Mouse (Mus musculus): ENCODE measurements around the gene Mfsd12. TPM values are rescaled to one million over a fixed set of nuclear protein-coding genes. Genes with fewer than 3 reads are reported as not detected.
A peak's percentile ranks its signal among the peaks of the same experiment; 100 is the strongest.

The Mfsd12 gene
- polyA plus RNA-seq, 1 experiment from 2014 or later: 13.7 TPM

DNA sequence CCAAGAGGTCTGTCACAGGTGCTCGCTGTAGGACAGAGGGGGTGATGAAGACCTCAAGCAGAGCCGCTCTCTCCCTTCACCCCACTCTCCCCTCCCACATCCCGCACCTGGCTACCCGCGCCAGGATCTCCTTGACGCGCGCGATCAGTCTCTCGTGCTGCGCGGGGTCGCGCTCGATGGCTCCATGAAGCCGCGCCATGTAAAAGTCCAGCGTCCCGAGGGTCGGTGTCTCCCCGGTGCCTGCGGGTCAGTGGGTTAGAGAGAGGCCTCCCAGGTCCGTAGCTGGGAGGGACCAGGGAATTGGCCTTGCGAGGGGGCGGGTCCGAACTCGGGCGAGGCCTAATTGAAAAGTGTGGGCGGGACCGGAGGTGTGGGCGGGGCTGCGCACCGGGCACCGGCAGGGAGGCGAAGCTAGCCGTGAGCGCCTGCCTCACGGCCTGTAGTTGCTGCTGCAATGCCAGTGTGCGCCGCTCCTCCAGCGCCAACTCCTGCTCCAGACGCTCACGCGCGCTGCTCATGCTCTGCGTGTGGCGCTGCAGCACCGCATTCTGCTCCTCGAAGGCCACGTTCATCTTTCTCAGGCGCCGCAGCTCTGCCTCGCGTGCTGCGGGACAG, 10.7 kb upstream of the Mfsd12 start:
- Histone ChIP-seq H3K27me3 (peaks cover 69% of the 10 kb centered on the region), H3K4me3 (peak overlapping the region; percentile 19), H3K4me2 (replicated peaks) (peak overlapping the region; percentile 46), H3K4me1 (peaks cover 32% of the 10 kb centered on the region), H3K36me3 (peaks cover 17% of the 10 kb centered on the region), H3K9ac (replicated peaks) (peak overlapping the region; percentile 37; the same call in 1 of the 2 replicates), H3K27ac (replicated peaks) (0 out of 2 replicates have a peak overlapping the region, but pooled peaks have one; percentile 10), H3K9me3 (no peaks in the 10 kb centered on the region)
- no peak for ATAC-seq (ENCODE audit: low FRiP score, low read depth)
- 6% methylated on average over 54 of the region's 55 CpGs for WGBS

DNA sequence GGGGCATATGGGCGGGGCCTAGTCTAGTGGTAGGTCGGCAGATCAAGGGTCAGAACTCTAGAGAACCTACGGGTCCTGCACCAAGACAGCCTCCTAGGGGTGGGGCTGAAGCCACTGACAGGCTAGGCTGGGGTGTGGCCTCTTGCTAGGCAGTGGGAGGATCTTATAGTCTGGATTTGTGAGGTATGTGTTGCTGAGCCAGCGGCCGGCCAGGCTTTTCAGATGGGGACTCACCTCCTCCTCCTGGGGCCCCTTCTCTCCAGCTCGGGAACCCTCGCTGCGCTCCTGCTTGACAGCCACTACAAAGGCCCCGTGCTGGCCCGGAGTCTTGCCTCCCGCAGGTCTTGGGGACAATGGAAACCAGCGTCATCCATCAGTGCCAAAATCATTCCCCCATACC, 8.1 kb upstream of the Mfsd12 start:
- H3K27me3 ChIP-seq: peaks cover 44% of the 10 kb centered on the region
- H3K36me3 ChIP-seq: peaks cover 17% of the 10 kb centered on the region
- 0 out of 2 replicates have a peak overlapping the region, but pooled peaks have one; percentile 25 for H3K27ac ChIP-seq (replicated peaks)
- peak overlapping the region; percentile 70; the same call in 1 of the 2 replicates for H3K9ac ChIP-seq (replicated peaks)
- 5% methylated on average over 9 of the region's 12 CpGs for WGBS
- peak overlapping the region; percentile 87 for H3K4me2 ChIP-seq (replicated peaks)
- ATAC-seq (ENCODE audit: low FRiP score, low read depth): no peak
- H3K4me3 ChIP-seq: peak overlapping the region; percentile 63
- peaks cover 25% of the 10 kb centered on the region for H3K4me1 ChIP-seq
- H3K9me3 ChIP-seq: no peaks in the 10 kb centered on the region

DNA sequence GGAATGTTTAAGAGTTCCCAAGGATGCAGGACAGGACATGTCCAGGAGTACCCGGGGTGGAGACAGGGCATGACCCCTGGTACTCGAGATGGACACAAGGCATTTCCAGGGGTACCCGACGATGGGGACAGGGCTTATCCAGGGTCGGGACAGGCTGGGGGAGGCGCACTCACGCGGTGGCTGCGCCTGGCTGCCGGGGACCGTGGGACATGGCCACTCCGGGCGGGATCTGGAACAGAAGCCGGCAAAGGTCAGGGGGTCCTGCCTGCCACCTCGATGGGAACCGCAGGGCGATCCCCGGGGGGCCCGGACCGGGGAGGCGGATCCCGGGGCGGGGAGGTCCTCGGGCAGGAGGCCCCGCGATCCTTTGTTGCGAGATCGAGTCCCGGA, 7.3 kb upstream of the Mfsd12 start:
- peak overlapping the region; percentile 70 for H3K9ac ChIP-seq (replicated peaks)
- H3K4me3 ChIP-seq: peak overlapping the region; percentile 63
- H3K4me2 ChIP-seq (replicated peaks): peak overlapping the region; percentile 87
- peaks cover 40% of the 10 kb centered on the region for H3K27me3 ChIP-seq
- H3K27ac ChIP-seq (replicated peaks): peak overlapping the region; percentile 25; the same call in 1 of the 2 replicates
- H3K9me3 ChIP-seq: no peaks in the 10 kb centered on the region
- WGBS: under 1% methylated on average over 29 of the region's 29 CpGs
- peaks cover 17% of the 10 kb centered on the region for H3K36me3 ChIP-seq
- peak; percentile 21; the same call in 1 of the 2 replicates for ATAC-seq (ENCODE audit: low FRiP score, low read depth)
- peaks cover 25% of the 10 kb centered on the region for H3K4me1 ChIP-seq

DNA sequence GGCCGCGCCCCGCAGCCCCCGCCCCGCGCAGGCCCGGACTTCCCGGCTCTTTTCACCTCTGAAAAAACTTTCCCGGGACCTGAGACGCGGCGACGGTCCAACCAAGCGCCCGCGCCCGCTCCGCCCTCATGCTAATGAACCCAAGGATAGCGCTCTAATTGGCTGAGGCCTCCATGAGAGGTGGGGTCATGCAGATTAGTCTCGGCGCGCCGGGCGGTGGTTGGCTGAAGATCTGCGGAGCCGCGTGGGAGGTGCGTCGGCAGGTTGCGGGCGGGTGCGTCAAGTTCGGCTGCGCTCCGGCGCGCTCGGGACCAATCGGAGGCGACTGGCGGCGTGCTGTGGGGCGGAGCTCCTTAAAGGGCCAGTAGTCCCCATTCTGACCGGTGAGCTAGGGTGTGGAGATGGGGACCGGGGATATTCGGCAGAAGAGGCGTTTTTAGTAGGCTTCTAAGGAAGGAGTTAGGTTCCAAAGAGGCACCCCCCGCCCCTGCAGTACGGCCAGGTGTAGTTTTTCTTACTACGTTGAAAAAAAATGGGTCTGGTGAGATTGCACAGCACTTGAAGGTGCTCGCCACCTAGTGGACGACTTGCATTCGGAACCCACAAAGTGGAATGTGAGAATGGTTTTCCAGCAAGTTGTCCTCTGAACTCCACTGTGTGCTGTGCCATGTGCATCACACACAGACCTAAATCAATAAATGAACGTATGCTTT, 6.8 kb upstream of the Mfsd12 start, which contains the start of gene Hmg20b:
Hmg20b (minus strand) TSS at position 130 of the 713 bp plus-strand sequence.
- peaks cover 25% of the 10 kb centered on the region for H3K4me1 ChIP-seq
- peak; percentile 95 for ATAC-seq (ENCODE audit: low FRiP score, low read depth)
- H3K9me3 ChIP-seq: no peaks in the 10 kb centered on the region
- peak within 1 kb of the TSS; percentile 87 for H3K4me2 ChIP-seq (replicated peaks)
- peaks cover 12% of the 10 kb centered on the region for H3K36me3 ChIP-seq
- peak within 1 kb of the TSS; percentile 52 for H3K27ac ChIP-seq (replicated peaks)
- under 1% methylated on average over 54 of the region's 54 CpGs for WGBS
- H3K27me3 ChIP-seq: peaks cover 39% of the 10 kb centered on the region
- H3K9ac ChIP-seq (replicated peaks): peak within 1 kb of the TSS; percentile 70
- peak within 1 kb of the TSS; percentile 63 for H3K4me3 ChIP-seq

GRCm38 (mm10) chr10:81351678-81352291, 5.5 kb upstream of the Mfsd12 start:
- no peak overlapping the region for H3K27ac ChIP-seq (replicated peaks)
- H3K4me3 ChIP-seq: no peak overlapping the region
- H3K4me2 ChIP-seq (replicated peaks): no peak overlapping the region
- 31% methylated on average over 9 of the region's 9 CpGs for WGBS
- H3K27me3 ChIP-seq: peaks cover 39% of the 10 kb centered on the region
- H3K9ac ChIP-seq (replicated peaks): no peak overlapping the region
- peaks cover 5% of the 10 kb centered on the region; the same call in 1 of the 2 replicates for H3K36me3 ChIP-seq
- H3K4me1 ChIP-seq: peaks cover 20% of the 10 kb centered on the region
- no peaks in the 10 kb centered on the region for H3K9me3 ChIP-seq
- no peak for ATAC-seq (ENCODE audit: low FRiP score, low read depth)

DNA sequence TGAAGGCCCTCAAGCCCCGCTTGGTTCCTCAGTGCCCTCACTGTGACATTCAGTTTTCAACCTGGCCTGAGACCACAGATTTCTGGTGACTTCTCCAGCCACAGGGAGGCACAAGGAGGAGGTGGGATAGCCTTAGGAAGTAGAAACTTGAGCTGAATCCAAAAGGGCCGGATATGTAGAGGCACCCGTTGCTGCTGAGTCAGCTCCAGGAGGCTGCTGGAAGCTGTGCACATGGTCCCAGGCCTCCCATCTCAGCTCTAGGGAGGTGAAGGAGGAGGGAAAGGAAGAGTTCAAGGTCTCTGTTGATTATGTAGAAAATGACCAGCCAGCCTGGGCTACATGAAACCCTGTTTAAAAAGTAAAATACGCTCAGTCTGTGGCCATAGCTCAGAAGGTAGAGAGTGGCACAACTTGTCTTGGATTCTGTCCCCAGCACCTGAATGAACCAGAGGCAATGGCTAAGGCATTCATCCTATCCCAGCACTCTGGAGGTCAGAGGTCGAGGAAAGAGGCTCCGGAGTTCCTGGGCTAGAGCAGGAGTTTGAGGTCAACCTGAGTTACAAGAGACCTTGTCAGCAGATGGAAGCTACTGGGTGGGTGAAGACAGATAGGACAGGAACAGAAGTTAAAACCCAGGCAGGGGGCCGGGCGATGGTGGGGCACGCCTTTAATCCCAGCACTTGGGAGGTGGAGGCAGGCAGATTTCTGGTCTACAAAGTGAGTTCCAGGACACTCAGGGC, 2.4 kb upstream of the Mfsd12 start:
- H3K36me3 ChIP-seq: no peaks in the 10 kb centered on the region
- no peak overlapping the region for H3K4me2 ChIP-seq (replicated peaks)
- H3K27ac ChIP-seq (replicated peaks): no peak overlapping the region
- H3K27me3 ChIP-seq: peaks cover 37% of the 10 kb centered on the region
- 0 out of 2 replicates have a peak overlapping the region, but pooled peaks have one; percentile 20 for H3K9ac ChIP-seq (replicated peaks)
- ATAC-seq (ENCODE audit: low FRiP score, low read depth): no peak
- H3K4me1 ChIP-seq: peaks cover 26% of the 10 kb centered on the region
- WGBS: 68% methylated on average over 9 of the region's 9 CpGs
- no peak overlapping the region for H3K4me3 ChIP-seq
- no peaks in the 10 kb centered on the region for H3K9me3 ChIP-seq

GRCm38 (mm10) chr10:81355533-81355932, 1.8 kb upstream of the Mfsd12 start:
- H3K9me3 ChIP-seq: no peaks in the 10 kb centered on the region
- H3K27ac ChIP-seq (replicated peaks): no peak overlapping the region
- 88% methylated on average over 4 of the region's 4 CpGs for WGBS
- H3K27me3 ChIP-seq: peaks cover 37% of the 10 kb centered on the region
- no peak overlapping the region for H3K4me2 ChIP-seq (replicated peaks)
- H3K4me1 ChIP-seq: peaks cover 32% of the 10 kb centered on the region
- H3K9ac ChIP-seq (replicated peaks): no peak overlapping the region; the same call in 1 of the 2 replicates
- H3K36me3 ChIP-seq: no peaks in the 10 kb centered on the region
- no peak for ATAC-seq (ENCODE audit: low FRiP score, low read depth)
- no peak overlapping the region for H3K4me3 ChIP-seq

DNA sequence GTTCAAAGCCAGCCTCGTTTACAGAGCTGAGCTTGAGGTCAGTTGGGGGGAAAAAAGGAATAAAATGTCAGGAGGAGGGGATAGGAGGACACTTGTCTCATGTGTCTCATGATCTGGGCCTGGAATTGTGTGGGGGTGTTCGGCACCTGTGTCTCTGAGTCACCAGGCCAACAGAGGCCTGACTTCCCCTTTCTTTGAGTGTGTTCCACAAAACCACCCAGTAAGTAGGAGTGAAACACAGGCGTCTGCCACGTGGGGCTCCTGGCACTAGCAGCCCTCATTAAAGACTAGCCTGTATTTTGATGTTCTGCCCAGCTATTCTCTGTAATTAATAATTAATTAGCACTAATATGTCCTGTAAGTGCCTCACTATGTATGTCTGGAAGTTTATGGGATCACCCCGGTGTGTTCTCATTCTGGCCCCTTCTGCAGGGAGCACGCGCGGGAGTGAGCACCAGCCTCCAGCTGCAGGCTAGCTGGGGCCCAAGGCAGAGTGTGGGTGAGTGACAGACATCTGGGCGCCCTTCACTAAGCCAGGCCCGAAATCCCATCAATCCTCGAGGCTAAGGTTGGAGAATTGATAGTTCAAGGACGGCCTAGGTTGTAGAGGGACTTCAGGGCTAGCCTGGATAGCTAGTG, 820 bp upstream of the Mfsd12 start:
- H3K4me3 ChIP-seq: peak overlapping the region; percentile 71; the same call in 1 of the 2 replicates
- H3K9me3 ChIP-seq: no peaks in the 10 kb centered on the region
- H3K9ac ChIP-seq (replicated peaks): no peak overlapping the region
- H3K4me1 ChIP-seq: peaks cover 35% of the 10 kb centered on the region
- no peaks in the 10 kb centered on the region for H3K36me3 ChIP-seq
- WGBS: 58% methylated on average over 12 of the region's 12 CpGs
- peaks cover 37% of the 10 kb centered on the region for H3K27me3 ChIP-seq
- ATAC-seq (ENCODE audit: low FRiP score, low read depth): no peak
- H3K27ac ChIP-seq (replicated peaks): no peak overlapping the region
- peak overlapping the region; percentile 99; the same call in 1 of the 2 replicates for H3K4me2 ChIP-seq (replicated peaks)

DNA sequence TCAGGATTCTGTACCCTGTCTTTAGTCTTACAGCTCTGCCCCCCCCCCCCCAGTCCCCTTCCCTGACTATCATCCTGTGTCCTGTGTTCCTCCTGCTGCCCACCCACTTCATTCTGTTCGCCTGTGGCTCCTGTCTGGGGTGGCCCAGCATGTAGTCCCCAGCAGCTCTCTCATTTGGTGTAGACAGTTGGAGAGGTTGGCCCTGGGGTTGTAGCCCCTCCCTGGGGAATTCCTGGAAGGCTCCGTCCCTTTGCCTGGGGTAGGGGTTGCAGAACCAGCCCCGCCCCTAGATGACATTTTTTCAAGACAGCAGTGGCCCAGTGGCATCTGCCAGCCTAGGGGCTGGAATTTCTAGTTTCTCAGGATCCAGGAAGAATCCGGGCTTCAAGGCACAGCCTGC, 918 bp downstream of the Mfsd12 start:
- Histone ChIP-seq H3K36me3 (no peaks in the 10 kb centered on the region), H3K4me3 (peak overlapping the region; percentile 71), H3K9me3 (no peaks in the 10 kb centered on the region), H3K27me3 (peaks cover 45% of the 10 kb centered on the region), H3K4me1 (peaks cover 41% of the 10 kb centered on the region), H3K9ac (replicated peaks) (peak overlapping the region; percentile 75), H3K4me2 (replicated peaks) (peak overlapping the region; percentile 99), H3K27ac (replicated peaks) (no peak overlapping the region; the same call in 1 of the 2 replicates)
- whole genome bisulfite sequencing: 22% methylated on average over 4 of the region's 4 CpGs
- no peak for ATAC-seq (ENCODE audit: low FRiP score, low read depth)

- Histone ChIP-seq H3K27ac (replicated peaks) (no peak overlapping the region), H3K9ac (replicated peaks) (0 out of 2 replicates have a peak overlapping the region, but pooled peaks have one; percentile 15), H3K4me1 (peaks cover 48% of the 10 kb centered on the region), H3K36me3 (no peaks in the 10 kb centered on the region), H3K4me2 (replicated peaks) (peak overlapping the region; percentile 99), H3K9me3 (no peaks in the 10 kb centered on the region), H3K4me3 (no peak overlapping the region), H3K27me3 (peaks cover 51% of the 10 kb centered on the region)
- ATAC-seq (ENCODE audit: low FRiP score, low read depth): no peak
- 56% methylated on average over 1 of the region's 1 CpGs for WGBS
Observed at GRCm38 (mm10) chr10:81358841-81359240, 1.6 kb downstream of the Mfsd12 start.

DNA sequence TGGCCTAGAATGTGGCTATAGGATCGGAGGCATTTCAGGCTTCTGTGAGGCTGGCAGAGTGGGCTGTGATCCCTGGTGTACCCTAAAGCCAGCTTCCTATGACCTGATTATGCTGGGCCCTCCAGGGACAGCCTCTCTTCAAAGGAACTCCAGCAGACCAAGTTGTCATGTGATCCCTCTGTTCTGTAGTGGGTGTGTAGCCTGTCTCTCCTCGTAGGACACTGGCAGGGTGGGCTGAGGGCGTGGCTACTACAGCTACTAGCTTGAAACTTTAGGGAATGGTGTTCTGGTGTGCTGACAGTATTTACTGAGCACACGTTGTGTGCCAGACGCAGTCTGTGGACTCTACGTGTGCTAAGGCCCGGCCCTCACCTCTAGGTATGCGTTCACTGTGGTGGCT, 3.4 kb downstream of the Mfsd12 start:
- no peaks in the 10 kb centered on the region for H3K36me3 ChIP-seq
- H3K4me2 ChIP-seq (replicated peaks): no peak overlapping the region
- no peak for ATAC-seq (ENCODE audit: low FRiP score, low read depth)
- H3K4me3 ChIP-seq: no peak overlapping the region
- H3K27ac ChIP-seq (replicated peaks): no peak overlapping the region
- peaks cover 56% of the 10 kb centered on the region for H3K27me3 ChIP-seq
- 78% methylated on average over 8 of the region's 8 CpGs for WGBS
- no peak overlapping the region for H3K9ac ChIP-seq (replicated peaks)
- H3K9me3 ChIP-seq: no peaks in the 10 kb centered on the region
- H3K4me1 ChIP-seq: peaks cover 66% of the 10 kb centered on the region

Data from midbrain, embryonic 12.5 days (tissue).